Mouse (Mus musculus) megakaryocyte-erythroid progenitor cell, adult 5-6 weeks (primary cell): ENCODE data around the gene Kcnj4. TPM values are rescaled to one million over a fixed set of nuclear protein-coding genes. Genes with fewer than 3 reads are reported as not detected.

Experiments used
- ATAC-seq: replicated peaks from 2 replicates; pipeline ENCODE4 v1.8.0; 2016; ENCODE audit warnings: mild to moderate bottlenecking, inconsistent platforms; ENCODE audit not compliant: severe bottlenecking, poor library complexity, low FRiP score, low TSS enrichment
- total RNA-seq, 2 experiments: library from RNA; stranded (forward) in 1 of 2; stranded (reverse) in 1 of 2; fragments of 200-1000, 215-1000 nt in 1 of 2; fragments of >200 nt in 1 of 2; fragmentation: Nextera tagmentation in 1 of 2; gene quantifications; 2 replicates each; pipeline ENCODE4 v1.2.3; 2014 to 2017

Gene Kcnj4
- total RNA-seq, 2 experiments from 2014 or later = not detected

DNA sequence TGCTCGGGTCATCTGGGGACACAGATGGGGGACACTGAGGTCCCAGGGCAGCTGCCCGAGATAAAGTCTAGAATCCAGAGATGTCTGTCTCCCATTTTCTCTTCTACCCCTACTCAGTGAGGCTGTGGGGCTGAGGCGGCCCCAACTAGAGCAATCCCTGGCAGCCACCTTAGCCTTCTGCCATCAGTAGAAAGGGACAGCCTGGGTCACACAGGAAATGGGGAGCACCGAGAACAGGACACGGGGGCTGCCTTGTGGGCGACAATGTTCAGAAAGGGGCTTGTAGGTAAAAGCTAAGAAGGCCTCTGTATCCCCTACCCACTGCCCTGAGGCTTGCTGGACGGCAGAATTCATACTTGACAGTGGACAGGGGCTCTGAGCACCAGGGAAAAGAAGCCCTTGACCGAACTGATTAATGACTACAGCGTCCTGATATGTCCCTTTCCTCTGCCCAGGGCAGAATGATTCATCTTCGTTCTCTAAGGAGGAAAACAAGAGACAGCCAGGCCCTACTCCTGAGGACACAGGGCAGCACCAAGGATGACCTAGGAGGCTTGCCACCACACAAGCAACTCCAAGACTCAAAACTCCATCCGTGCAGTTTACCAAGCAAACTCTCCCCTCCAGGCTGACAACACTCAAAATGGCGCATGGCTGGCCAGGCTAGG is 67.4 kb downstream of the Kcnj4 start:
- no peak for ATAC-seq

- ATAC-seq = no peak
Measured at GRCm38 (mm10) chr15:79436481-79436921, 68.5 kb downstream of the Kcnj4 start.

DNA sequence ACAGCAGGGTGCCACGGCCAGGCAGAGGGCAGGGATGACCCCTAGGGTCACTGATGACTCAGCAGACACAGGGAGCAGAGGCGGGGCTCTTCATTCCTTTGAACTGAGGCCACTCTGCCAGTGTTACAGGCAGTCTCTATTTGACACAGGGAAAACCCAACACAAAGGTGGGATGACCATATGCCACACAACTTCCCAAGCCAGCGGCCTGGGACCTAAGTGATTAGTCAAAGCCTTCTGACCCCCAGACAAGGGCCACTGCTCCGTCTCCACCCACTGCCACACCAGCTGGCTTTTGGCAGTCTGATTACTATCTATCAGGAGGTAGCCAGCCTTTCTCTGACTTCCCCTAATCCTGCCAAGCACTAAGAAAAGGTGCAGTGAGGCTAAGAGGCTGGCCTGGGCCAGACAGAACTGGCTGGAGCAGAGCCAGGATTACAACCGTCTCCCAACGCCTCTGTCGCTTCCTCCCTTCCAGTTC is 69.8 kb downstream of the Kcnj4 start:
- ATAC-seq = peak; percentile 31; the same call in 1 of the 2 replicates

Other genes with a start within 250 kb of the Kcnj4 start
- not detected in 2 replicates for gene Baiap2l2, start 219.7 kb downstream of the Kcnj4 start, total RNA-seq (2014; fragmentation: Nextera tagmentation)
- not detected in 2 replicates for gene Baiap2l2, start 219.7 kb downstream of the Kcnj4 start, total RNA-seq (2017)
- 26.7 and 34.4 TPM in 2 replicates for gene Pla2g6, start 176.9 kb downstream of the Kcnj4 start, total RNA-seq (2014; fragmentation: Nextera tagmentation)
- gene Pla2g6, start 176.9 kb downstream of the Kcnj4 start, total RNA-seq (2017) = 8.0 and 12.4 TPM in 2 replicates
- gene Maff, start 158.6 kb downstream of the Kcnj4 start, total RNA-seq (2014; fragmentation: Nextera tagmentation) = 2.7 TPM in 1 of 2 replicates, not detected in the other
- 6.7 and 8.8 TPM in 2 replicates for gene Maff, start 158.6 kb downstream of the Kcnj4 start, total RNA-seq (2017)
- gene Tmem184b, start 101.7 kb downstream of the Kcnj4 start, total RNA-seq (2014; fragmentation: Nextera tagmentation) = 8.3 and 9.2 TPM in 2 replicates
- gene Tmem184b, start 101.7 kb downstream of the Kcnj4 start, total RNA-seq (2017) = 1.8 and 5.0 TPM in 2 replicates
- gene Csnk1e, start 49.7 kb downstream of the Kcnj4 start, total RNA-seq (2014; fragmentation: Nextera tagmentation) = 48.5 and 52.0 TPM in 2 replicates
- 30.5 and 40.8 TPM in 2 replicates for gene Csnk1e, start 49.7 kb downstream of the Kcnj4 start, total RNA-seq (2017)
- not detected in 2 replicates for gene Kdelr3, start 11.2 kb upstream of the Kcnj4 start, total RNA-seq (2014; fragmentation: Nextera tagmentation)
- not detected in 2 replicates for gene Kdelr3, start 11.2 kb upstream of the Kcnj4 start, total RNA-seq (2017)
- gene Ddx17, start 41.5 kb upstream of the Kcnj4 start, total RNA-seq (2014; fragmentation: Nextera tagmentation) = 157 and 184 TPM in 2 replicates
- gene Ddx17, start 41.5 kb upstream of the Kcnj4 start, total RNA-seq (2017) = 128 and 171 TPM in 2 replicates
- not detected in 2 replicates for gene Dmc1, start 99.9 kb upstream of the Kcnj4 start, total RNA-seq (2014; fragmentation: Nextera tagmentation)
- 1.2 TPM in 1 of 2 replicates, not detected in the other for gene Dmc1, start 99.9 kb upstream of the Kcnj4 start, total RNA-seq (2017)
- gene Fam227a, start 153.7 kb upstream of the Kcnj4 start, total RNA-seq (2014; fragmentation: Nextera tagmentation) = 1.1 and 11.4 TPM in 2 replicates
- gene Fam227a, start 153.7 kb upstream of the Kcnj4 start, total RNA-seq (2017) = 2.2 TPM in 1 of 2 replicates, not detected in the other
- gene Cby1, start 154.0 kb upstream of the Kcnj4 start, total RNA-seq (2014; fragmentation: Nextera tagmentation) = 18.3 and 32.9 TPM in 2 replicates
- 57.0 and 65.7 TPM in 2 replicates for gene Cby1, start 154.0 kb upstream of the Kcnj4 start, total RNA-seq (2017)
- gene Tomm22, start 165.6 kb upstream of the Kcnj4 start, total RNA-seq (2014; fragmentation: Nextera tagmentation) = 195 and 205 TPM in 2 replicates
- 85.4 and 108 TPM in 2 replicates for gene Tomm22, start 165.6 kb upstream of the Kcnj4 start, total RNA-seq (2017)
- gene Josd1, start 182.7 kb upstream of the Kcnj4 start, total RNA-seq (2014; fragmentation: Nextera tagmentation) = 43.6 and 59.8 TPM in 2 replicates
- gene Josd1, start 182.7 kb upstream of the Kcnj4 start, total RNA-seq (2017) = 43.8 and 49.8 TPM in 2 replicates
- gene Gtpbp1, start 185.6 kb upstream of the Kcnj4 start, total RNA-seq (2014; fragmentation: Nextera tagmentation) = 73.3 and 79.3 TPM in 2 replicates
- gene Gtpbp1, start 185.6 kb upstream of the Kcnj4 start, total RNA-seq (2017) = 99.5 and 126 TPM in 2 replicates
- gene Sun2, start 237.3 kb upstream of the Kcnj4 start, total RNA-seq (2014; fragmentation: Nextera tagmentation) = 9.9 and 11.8 TPM in 2 replicates
- 13.9 and 15.2 TPM in 2 replicates for gene Sun2, start 237.3 kb upstream of the Kcnj4 start, total RNA-seq (2017)